Mouse (Mus musculus): ENCODE data around the gene Kcnmb3.

DNA sequence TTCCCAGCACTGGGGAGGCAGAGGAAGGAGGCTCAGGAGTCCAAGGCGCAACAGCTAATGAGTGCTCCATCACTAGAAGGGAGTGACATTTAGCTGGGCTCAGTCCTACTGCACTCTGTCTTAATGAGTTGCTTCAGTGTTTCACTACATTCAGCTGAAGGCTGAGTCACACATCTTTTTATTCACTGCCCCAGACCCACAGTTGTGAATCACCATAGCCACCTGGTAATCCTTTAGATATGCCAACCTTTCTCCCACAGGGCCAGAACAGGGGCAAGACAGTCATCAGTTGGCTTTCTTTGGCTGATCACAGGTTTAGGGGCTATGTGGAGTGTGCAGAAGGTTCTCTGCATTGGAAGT, 4.7 kb upstream of the Kcnmb3 start:
- TF ChIP-seq CTCF (IDR thresholded peaks at IDR 0.05) (no peak), EP300 (IDR thresholded peaks at IDR 0.05) (no peak)
